Mouse (Mus musculus) kidney, adult 18-20 months (tissue): ENCODE measurements around the gene Ddx52.

Source experiments
- DNase-seq: peaks from one replicate; pipeline ENCODE4 v3.0.0; 2021

Ddx52 gene

DNA sequence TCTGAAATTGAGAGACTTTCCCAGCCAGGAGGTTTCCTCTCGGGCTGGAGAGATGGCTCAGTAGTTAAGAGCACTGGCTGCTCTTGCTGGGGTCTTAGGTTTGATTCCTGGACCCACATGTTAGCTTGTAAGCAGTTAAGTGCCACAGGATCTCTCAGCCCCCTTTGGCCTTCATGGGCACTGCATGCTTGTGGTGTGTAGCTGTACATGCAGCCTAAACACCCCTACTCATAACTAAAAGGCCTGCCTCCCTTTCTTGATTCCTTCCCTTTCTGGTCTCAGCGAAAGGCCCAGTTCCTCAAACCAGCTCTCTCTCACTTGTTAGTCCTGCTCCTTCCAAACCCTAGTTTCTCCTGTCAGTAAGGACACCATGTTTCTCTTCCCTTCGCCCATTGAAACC lies 27.2 kb downstream of the Ddx52 start:
- DNase-seq, result no peak

GRCm38 (mm10) chr11:83974561-83975346 lies 32.9 kb downstream of the Ddx52 start:
- no peak for DNase-seq

DNA sequence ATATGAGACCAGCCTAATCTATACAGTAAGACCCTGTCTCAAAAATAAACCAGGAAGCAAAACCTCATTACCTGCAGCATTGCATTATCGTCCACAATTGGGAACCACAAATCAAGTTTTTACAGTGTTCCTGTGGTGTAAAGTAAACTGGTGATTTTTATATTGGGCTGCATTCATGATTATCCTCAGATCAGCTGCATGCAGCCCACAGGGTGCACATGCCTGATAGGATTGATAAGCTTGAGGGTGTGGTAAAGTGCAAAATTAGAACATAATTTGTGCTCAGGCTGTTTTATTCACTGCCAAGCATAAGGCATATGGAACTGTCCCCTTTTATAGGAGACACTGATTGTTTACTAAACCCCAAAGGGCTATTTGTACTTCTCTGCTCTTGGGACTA lies 33.6 kb downstream of the Ddx52 start:
- DNase-seq, result no peak

GRCm38 (mm10) chr11:83976236-83976977 lies 34.5 kb downstream of the Ddx52 start:
- DNase-seq, result no peak

GRCm38 (mm10) chr11:83977810-83978209 lies 35.9 kb downstream of the Ddx52 start:
- DNase-seq, result no peak

- DNase-seq, result no peak
These were observed 38.1 kb downstream of the Ddx52 start for GRCm38 (mm10) chr11:83979992-83980391.

DNA sequence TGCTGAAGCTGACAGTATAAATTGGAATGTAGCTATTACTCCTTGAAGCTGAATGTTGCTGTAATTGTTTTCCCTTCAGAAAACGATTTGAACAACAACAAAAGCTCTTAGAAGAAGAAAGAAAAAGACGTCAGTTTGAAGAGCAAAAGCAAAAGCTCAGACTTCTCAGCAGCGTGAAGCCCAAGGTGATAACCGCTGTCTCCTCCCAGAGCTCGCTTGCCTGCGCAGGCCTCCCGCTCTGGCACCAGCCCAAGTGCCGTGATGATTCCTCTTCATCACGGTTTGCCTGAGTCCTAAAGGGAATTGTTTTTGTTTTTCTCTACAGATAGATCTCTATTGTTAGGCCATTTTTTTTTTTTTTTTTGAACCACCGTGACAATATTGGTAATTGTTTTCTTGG lies 39.5 kb downstream of the Ddx52 start:
- no peak for DNase-seq

DNA sequence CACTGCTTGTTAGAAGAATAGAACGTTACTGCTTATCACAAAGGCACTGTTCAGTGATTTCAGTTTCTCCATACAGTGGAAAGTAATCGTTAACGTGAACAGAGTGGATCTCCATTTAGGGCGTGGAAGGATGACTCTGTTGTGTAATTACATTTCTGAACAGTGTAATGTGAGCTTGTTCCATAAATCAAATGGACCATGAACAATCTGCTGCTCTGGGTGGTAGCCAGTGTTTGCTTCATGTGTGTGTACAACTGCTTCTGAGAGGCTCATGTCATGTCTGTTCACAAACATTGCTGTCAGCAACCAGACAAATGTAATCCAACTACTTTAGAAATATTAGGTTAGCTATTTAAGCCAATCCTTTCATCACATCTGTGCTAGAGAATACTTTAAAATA lies 49.8 kb downstream of the Ddx52 start:
- no peak for DNase-seq

GRCm38 (mm10) chr11:83993428-83993827 lies 51.6 kb downstream of the Ddx52 start:
- DNase-seq, result peak; percentile 17

DNA sequence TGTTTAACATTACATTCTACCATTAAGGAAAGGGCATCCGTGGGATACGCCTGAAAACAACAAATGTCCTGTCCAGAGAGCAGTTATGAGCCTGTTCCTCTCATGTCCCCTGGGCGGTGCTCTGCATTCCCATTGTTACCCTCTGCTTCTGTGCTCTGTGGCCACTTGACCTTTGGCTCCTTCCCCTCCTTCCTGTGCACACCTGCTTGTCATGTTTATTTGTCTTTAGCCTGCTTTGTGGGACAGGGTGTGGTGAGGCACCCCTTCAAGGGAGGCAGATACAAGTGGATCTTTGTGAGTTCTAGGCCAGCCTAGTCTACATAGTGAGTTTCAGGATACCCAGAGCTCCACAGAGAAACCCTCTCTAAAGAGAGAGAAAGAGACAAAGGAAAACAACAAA lies 52.6 kb downstream of the Ddx52 start:
- no peak for DNase-seq

GRCm38 (mm10) chr11:83995535-83995950 lies 53.7 kb downstream of the Ddx52 start:
- no peak for DNase-seq

DNA sequence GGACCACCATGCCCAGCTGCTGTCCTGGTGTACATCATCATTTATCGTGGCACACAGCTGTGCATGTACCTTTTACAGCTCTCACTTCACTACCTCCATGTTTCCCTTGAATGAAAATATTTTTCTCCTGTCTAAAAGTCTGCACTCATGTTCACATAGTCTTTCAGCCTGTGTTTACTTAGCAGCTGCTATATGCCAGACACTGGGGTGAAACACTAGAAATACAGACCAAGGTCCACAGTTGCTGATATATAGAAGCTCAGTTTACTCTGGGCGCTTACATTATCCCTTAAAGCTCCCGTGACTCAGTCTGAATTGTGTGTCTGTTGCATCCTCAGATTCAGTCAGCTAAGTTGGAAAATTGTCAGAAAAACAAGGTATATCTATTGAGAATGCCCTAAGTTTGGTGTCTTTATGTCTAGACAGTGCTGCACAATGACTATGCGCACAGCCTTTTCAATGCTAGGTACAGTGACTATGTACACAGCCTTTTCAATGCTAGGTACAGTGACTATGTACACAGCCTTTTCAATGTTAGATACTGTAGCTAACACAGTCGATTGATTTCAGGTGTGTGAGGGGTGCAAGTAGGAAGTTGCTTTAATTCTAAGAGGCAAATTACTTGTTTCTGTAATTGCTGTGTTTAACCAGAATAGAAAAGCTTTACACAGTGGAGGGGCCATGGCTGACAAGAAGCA lies 55.5 kb downstream of the Ddx52 start:
- no peak for DNase-seq

DNA sequence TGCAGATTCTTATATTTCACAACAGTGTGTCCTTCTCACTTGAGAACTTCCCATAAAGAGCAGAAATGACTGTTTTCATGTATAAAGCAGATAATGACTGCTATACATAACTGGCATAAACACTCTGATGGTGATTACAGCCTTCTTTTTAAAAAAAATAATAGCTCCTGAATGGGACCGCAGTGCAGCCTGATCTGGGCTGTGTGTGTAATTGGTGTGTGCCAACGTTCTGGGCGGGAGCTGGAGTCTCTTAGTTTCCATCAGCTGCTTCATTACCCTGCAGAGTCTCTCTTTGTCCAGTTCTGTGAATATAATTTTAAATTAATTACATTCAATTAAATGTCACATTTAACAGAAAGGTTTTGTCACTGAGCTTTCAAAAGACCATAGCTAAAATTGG lies 57.1 kb downstream of the Ddx52 start:
- no peak for DNase-seq

DNA sequence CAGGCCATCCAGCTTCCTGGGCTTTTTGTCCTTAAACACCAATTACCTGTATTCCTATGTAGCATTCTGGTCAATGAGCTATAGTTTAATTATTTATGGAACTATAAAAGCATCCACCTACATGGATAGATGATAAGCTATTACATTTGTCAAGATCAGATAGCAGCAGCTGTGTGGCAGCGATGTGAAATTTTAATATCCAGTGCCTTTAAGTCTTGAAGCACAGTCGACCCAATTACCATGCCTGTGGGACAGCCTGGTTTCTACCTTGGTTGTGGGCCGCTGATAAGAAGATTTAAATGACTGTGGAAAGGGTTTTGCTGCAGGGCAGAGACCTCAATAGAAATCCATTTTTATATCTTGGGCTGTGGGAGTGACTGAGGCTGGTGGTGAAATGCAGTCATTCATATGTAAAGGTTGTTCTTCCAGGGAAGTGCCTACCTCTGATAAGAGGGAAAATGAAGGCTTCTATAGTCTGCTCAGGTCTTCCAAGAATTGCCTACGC lies 57.6 kb downstream of the Ddx52 start:
- DNase-seq, result no peak

GRCm38 (mm10) chr11:84001257-84001656 lies 59.4 kb downstream of the Ddx52 start:
- DNase-seq, result no peak

- no peak for DNase-seq
These were observed 62.1 kb downstream of the Ddx52 start for GRCm38 (mm10) chr11:84003986-84004385.

GRCm38 (mm10) chr11:84009001-84009400 lies 67.1 kb downstream of the Ddx52 start:
- DNase-seq, result no peak

DNA sequence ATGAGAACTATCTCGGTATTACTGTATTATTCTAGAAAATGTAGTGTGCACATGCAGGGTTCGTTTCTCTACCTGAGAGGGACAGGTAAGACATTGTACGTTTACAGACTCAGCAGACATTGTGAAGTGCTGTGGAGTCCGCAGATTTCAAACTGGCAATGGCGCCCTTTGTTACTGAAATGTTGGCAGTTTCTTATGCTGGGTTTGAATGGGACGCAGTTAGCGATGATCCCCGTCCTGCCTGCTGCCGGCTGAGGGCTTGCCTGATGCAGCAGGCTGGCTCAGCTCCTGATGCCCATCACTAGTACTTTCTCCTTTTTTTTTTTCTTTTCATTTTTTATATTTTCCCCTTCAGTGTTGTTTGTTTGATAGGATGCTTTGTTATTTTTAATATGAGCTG lies 68.5 kb downstream of the Ddx52 start:
- no peak for DNase-seq

DNA sequence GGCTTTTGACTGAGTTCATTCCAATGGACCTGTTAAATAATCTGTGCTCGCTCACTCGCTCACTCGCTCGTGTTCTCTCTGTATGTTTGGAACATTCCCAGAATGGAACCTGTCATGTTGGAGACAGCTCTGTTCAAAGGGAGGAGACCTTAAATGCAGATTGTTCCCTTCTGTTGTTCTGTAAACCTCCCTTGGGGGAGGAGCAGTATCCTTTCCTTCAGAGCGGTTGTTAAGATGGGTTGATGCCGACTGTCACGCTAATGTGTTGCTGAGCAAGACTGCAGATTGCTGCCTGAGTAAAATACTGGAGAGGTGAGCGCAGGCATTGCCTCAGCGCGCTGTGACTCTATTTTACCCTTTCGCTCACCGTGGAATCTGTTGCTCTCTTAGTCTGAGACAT lies 69.2 kb downstream of the Ddx52 start:
- no peak for DNase-seq

- no peak for DNase-seq
These were observed 69.7 kb downstream of the Ddx52 start for GRCm38 (mm10) chr11:84011576-84011975.
